Mouse (Mus musculus) pancreas, adult 10 weeks (tissue): ENCODE results near the gene Gm8857. TPM values are rescaled to one million over a fixed set of nuclear protein-coding genes. Genes with fewer than 3 reads are reported as not detected.

Source experiments
- polyA plus RNA-seq: library from polyadenylated mRNA; stranded (reverse); fragments of 350-450 nt; fragmentation: Illumina TruSeq; extraction: RNeasy Lipid Tissue Mini Kit (QIAGEN cat#74804); gene quantifications from one replicate; pipeline ENCODE4 v1.2.3, GENCODE M21; 2015; ENCODE audit warnings: low read depth, low replicate concordance; ENCODE audit not compliant: insufficient read depth

The Gm8857 gene
- polyA plus RNA-seq = not detected

DNA sequence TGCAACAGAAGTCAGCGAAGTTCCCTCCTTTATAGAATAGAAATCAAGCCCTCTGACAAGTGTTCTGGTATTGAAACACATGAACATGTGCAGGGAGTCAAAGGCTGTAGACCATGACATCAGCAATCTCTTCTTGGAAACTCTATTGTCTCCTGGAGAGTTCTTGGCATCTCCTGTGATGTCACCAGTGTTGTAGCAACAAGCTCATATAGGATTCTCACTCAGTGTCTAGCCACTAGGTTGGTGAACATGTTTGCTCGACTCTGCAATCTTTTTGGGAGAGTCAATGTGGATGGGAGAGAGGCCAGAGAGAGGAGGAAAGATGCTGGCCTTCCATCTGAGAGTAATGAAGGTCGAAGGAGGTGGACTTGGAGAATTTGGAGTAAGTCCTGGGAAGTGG is at the start of gene Gm8857, which contains the start of gene Gm8871:
Gm8857 (plus strand) TSS at position 303 of the 400 bp plus-strand sequence.
Gm8871 (plus strand) TSS at position 301 of the 400 bp plus-strand sequence.

Other genes starting within 250 kb of the Gm8857 start
- gene Gm8871, start within 50 bp of the Gm8857 start, polyA plus RNA-seq = not detected
- gene Gm8879, start 179.8 kb downstream of the Gm8857 start, polyA plus RNA-seq = not detected
- not detected for gene Gm5861, start 235.3 kb downstream of the Gm8857 start, polyA plus RNA-seq